Mouse (Mus musculus) embryonic fibroblast, embryonic 13.5 days (primary cell): ENCODE results near the gene Lhcgr.

Experiments used
- CTCF ChIP-seq: IDR thresholded peaks from 2 replicates; pipeline ENCODE4 v1.5.1; 2011; ENCODE audit warnings: mild to moderate bottlenecking, control low read depth, low read length, moderate library complexity, borderline replicate concordance; ENCODE audit not compliant: insufficient read depth
- POLR2A ChIP-seq: IDR thresholded peaks from 2 replicates; pipeline ENCODE4 v1.6.1; 2011; ENCODE audit warnings: low read depth, mild to moderate bottlenecking, control low read depth, low read length, moderate library complexity

DNA sequence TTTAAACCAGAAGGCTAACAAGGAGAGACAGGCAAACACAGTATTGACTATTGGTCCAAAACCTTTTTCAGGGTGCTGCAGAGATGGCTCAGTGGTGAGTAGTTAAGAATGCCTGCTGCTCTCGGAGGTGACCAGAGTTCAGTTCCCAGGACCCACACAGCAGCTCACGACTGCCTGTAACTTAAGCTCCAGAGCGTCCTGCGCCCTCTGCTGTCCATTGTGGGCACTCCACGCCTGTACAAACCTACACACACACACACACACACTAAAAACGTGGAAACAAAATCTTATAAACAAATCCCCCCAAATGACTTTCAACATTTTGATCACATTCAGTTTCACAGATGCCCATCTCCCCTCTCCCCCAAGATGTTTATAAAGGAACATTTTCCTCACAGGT, 24.9 kb downstream of the Lhcgr start:
- peak; percentile 47; the same call in 1 of the 2 replicates for TF ChIP-seq CTCF
- no peak for TF ChIP-seq POLR2A
